Mouse (Mus musculus) myocyte (in vitro differentiated cells): ENCODE data around the gene Tmem56.

Source experiments
- CEBPB ChIP-seq: IDR thresholded peaks from 2 replicates; pipeline ENCODE4 v1.6.1; 2011; ENCODE audit warnings: mild to moderate bottlenecking, moderate library complexity; ENCODE audit not compliant: poor library complexity, insufficient read depth, severe bottlenecking
- E2F4 ChIP-seq: IDR thresholded peaks from one replicate; pipeline ENCODE4 v1.6.1; 2011; ENCODE audit warnings: mild to moderate bottlenecking, control low read depth, moderate library complexity; ENCODE audit not compliant: insufficient read depth
- MAX ChIP-seq: IDR thresholded peaks from one replicate; pipeline ENCODE4 v1.6.1; 2011; ENCODE audit warnings: low read depth, mild to moderate bottlenecking, control low read depth
- POLR2A ChIP-seq: IDR thresholded peaks from one replicate; pipeline ENCODE4 v1.6.1; 2011; ENCODE audit warnings: low read depth, mild to moderate bottlenecking, control low read depth, moderate library complexity; ENCODE audit not compliant: insufficient read length
- TCF3 ChIP-seq: IDR thresholded peaks from one replicate; pipeline ENCODE4 v1.6.1; 2011; ENCODE audit warnings: low read depth, control low read depth; ENCODE audit not compliant: insufficient read length

- TF ChIP-seq POLR2A (no peak), TCF3 (no peak), MAX (no peak), CEBPB (no peak), E2F4 (no peak)
Observed at GRCm38 (mm10) chr3:121186925-121187324, 96.0 kb downstream of the Tmem56 start.
